8 mouse cellular contexts compared by ENCODE assay signal in genomic region chr9:31253311-31253734, GRCm38 (mm10). TPM values are rescaled to one million over a fixed set of nuclear protein-coding genes. Genes with fewer than 3 reads are reported as not detected.
DNase-seq lines count a peak whose midpoint lies in the region; ATAC-seq and TF ChIP-seq lines count a peak whose summit lies in the region.

No protein-coding gene starts in this region.

- no peaks in the 10 kb centered on the region for H3K9me3 ChIP-seq in forebrain, postnatal 0 days (ENCODE audit: low read length)
- H3K9me3 ChIP-seq in forebrain, embryonic 13.5 days (replicated peaks): no peaks in the 10 kb centered on the region
- no peaks in the 10 kb centered on the region for H3K9me3 ChIP-seq in embryonic facial prominence, embryonic 10.5 days
- H3K9me3 ChIP-seq in liver, embryonic 13.5 days (replicated peaks): no peaks in the 10 kb centered on the region
- no peaks in the 10 kb centered on the region for H3K9me3 ChIP-seq in stomach, embryonic 14.5 days (ENCODE audit: control insufficient read depth, low read depth, low read length)

- no peak overlapping the region for H3K9ac ChIP-seq in forebrain, postnatal 0 days
- no peak overlapping the region for H3K9ac ChIP-seq in forebrain, embryonic 13.5 days
- H3K9ac ChIP-seq in liver, embryonic 13.5 days: peak overlapping the region; percentile 74
- no peak overlapping the region for H3K9ac ChIP-seq in stomach, embryonic 14.5 days (replicated peaks; ENCODE audit: low read depth, low read length)

- H3K4me1 ChIP-seq in forebrain, postnatal 0 days (ENCODE audit: insufficient read depth): no peaks in the 10 kb centered on the region
- no peaks in the 10 kb centered on the region for H3K4me1 ChIP-seq in forebrain, embryonic 13.5 days
- H3K4me1 ChIP-seq in embryonic facial prominence, embryonic 10.5 days: peaks cover 9% of the 10 kb centered on the region
- H3K4me1 ChIP-seq in liver, embryonic 13.5 days (replicated peaks): peaks cover 80% of the 10 kb centered on the region
- H3K4me1 ChIP-seq in stomach, embryonic 14.5 days (ENCODE audit: control insufficient read depth, insufficient read depth, low read length): no peaks in the 10 kb centered on the region

- intact Hi-C loops in heart, postnatal 36 days (cut with DNase I): loop anchor here (2.0 kb wide), 3 partner anchors 19 to 43 kb away; partner anchors contain the start of gene Aplp2
- intact Hi-C loops in left cerebral cortex, postnatal 4 days (cut with DNase I): no loop called here

- WGBS in forebrain, postnatal 0 days: 69% methylated on average over 10 of the region's 10 CpGs
- WGBS in forebrain, embryonic 13.5 days: 70% methylated on average over 10 of the region's 10 CpGs
- WGBS in embryonic facial prominence, embryonic 10.5 days: 53% methylated on average over 10 of the region's 10 CpGs
- WGBS in liver, embryonic 13.5 days (ENCODE audit: insufficient replicate concordance): 5% methylated on average over 10 of the region's 10 CpGs
- WGBS in stomach, embryonic 14.5 days: 41% methylated on average over 10 of the region's 10 CpGs

- peak; percentile 8 for DNase-seq in forebrain, postnatal 0 days
- DNase-seq in embryonic facial prominence, embryonic 10.5 days (ENCODE audit: low spot score): peak; percentile 36
- peak; percentile 52 to 55 for DNase-seq in heart, postnatal 36 days
- peak; percentile 34 for DNase-seq in liver, embryonic 13.5 days
- no peak for DNase-seq in cerebellum, adult 9-10 months
- no peak for DNase-seq in left cerebral cortex, postnatal 4 days

- H3K27ac ChIP-seq in forebrain, postnatal 0 days (ENCODE audit: low read depth, low read length): no peak overlapping the region
- no peak overlapping the region for H3K27ac ChIP-seq in forebrain, embryonic 13.5 days
- H3K27ac ChIP-seq in embryonic facial prominence, embryonic 10.5 days (replicated peaks): peak overlapping the region; percentile 65
- H3K27ac ChIP-seq in liver, embryonic 13.5 days: peak overlapping the region; percentile 92
- H3K27ac ChIP-seq in stomach, embryonic 14.5 days (ENCODE audit: low read length): 0 out of 2 replicates have a peak overlapping the region, but pooled peaks have one; percentile 24

- no peak overlapping the region for H3K4me2 ChIP-seq in forebrain, postnatal 0 days (ENCODE audit: low read depth)
- no peak overlapping the region for H3K4me2 ChIP-seq in forebrain, embryonic 13.5 days
- peak overlapping the region; percentile 68 for H3K4me2 ChIP-seq in liver, embryonic 13.5 days
- H3K4me2 ChIP-seq in stomach, embryonic 14.5 days (replicated peaks; ENCODE audit: low read depth, low read length): no peak overlapping the region

- H3K36me3 ChIP-seq in forebrain, postnatal 0 days (ENCODE audit: insufficient read depth): no peaks in the 10 kb centered on the region
- no peaks in the 10 kb centered on the region for H3K36me3 ChIP-seq in forebrain, embryonic 13.5 days (ENCODE audit: poor library complexity, severe bottlenecking)
- no peaks in the 10 kb centered on the region for H3K36me3 ChIP-seq in embryonic facial prominence, embryonic 10.5 days (replicated peaks)
- H3K36me3 ChIP-seq in liver, embryonic 13.5 days: no peaks in the 10 kb centered on the region
- no peaks in the 10 kb centered on the region for H3K36me3 ChIP-seq in stomach, embryonic 14.5 days (ENCODE audit: control insufficient read depth, insufficient read depth, low read length)

- H3K27me3 ChIP-seq in forebrain, postnatal 0 days (ENCODE audit: insufficient read depth, low read length): no peaks in the 10 kb centered on the region
- no peaks in the 10 kb centered on the region for H3K27me3 ChIP-seq in forebrain, embryonic 13.5 days
- H3K27me3 ChIP-seq in embryonic facial prominence, embryonic 10.5 days (replicated peaks; ENCODE audit: low read depth, poor library complexity, severe bottlenecking): no peaks in the 10 kb centered on the region
- H3K27me3 ChIP-seq in liver, embryonic 13.5 days: no peaks in the 10 kb centered on the region
- H3K27me3 ChIP-seq in stomach, embryonic 14.5 days (ENCODE audit: control insufficient read depth, insufficient read depth, low read length): no peaks in the 10 kb centered on the region

- H3K4me3 ChIP-seq in forebrain, postnatal 0 days (ENCODE audit: low read depth, low read length): no peak overlapping the region
- no peak overlapping the region for H3K4me3 ChIP-seq in forebrain, embryonic 13.5 days
- peak overlapping the region; percentile 36 for H3K4me3 ChIP-seq in embryonic facial prominence, embryonic 10.5 days
- peak overlapping the region; percentile 46 for H3K4me3 ChIP-seq in liver, embryonic 13.5 days (replicated peaks)
- H3K4me3 ChIP-seq in stomach, embryonic 14.5 days (ENCODE audit: low read depth, low read length): no peak overlapping the region

- TF ChIP-seq CTCF in forebrain, postnatal 0 days (IDR thresholded peaks at IDR 0.05; ENCODE audit: low read depth): no peak

- ATAC-seq in forebrain, postnatal 0 days: no peak
- ATAC-seq in forebrain, embryonic 13.5 days: no peak
- no peak; the same call in 1 of the 2 replicates for ATAC-seq in liver, embryonic 13.5 days (ENCODE audit: low read depth)
- ATAC-seq in stomach, embryonic 14.5 days (ENCODE audit: insufficient number of reproducible peaks, insufficient read depth, low FRiP score, low read depth): peak; percentile 38; the same call in 1 of the 2 replicates

RNA-seq across cellular contexts. Expression of gene Prdm10, which starts 27.0 kb away (rescaled TPM):
- 13.2 and 16.0 TPM in 2 replicates for total RNA-seq in forebrain, postnatal 0 days (2014; rRNA removed)
- 3.4 and 5.1 TPM in 2 replicates for polyA plus RNA-seq in forebrain, postnatal 0 days (2015; fragmentation: Nextera tagmentation; extraction: Ambion mirVana)
- polyA plus RNA-seq in forebrain, embryonic 13.5 days (2015; fragmentation: Nextera tagmentation; extraction: Ambion mirVana): 8.6 and 8.8 TPM in 2 replicates
- 8.1 and 8.3 TPM in 2 replicates for polyA plus RNA-seq in embryonic facial prominence, embryonic 10.5 days (2016; fragmentation: Nextera tagmentation; extraction: Ambion mirVana)
- total RNA-seq in heart, postnatal 36 days (2021): 1 to 10 TPM; 4.2 to 4.7 TPM
- polyA plus RNA-seq in liver, embryonic 13.5 days (2015; fragmentation: Nextera tagmentation; extraction: Ambion mirVana): 2.4 and 3.0 TPM in 2 replicates
- 7.1 and 7.8 TPM in 2 replicates for polyA plus RNA-seq in stomach, embryonic 14.5 days (2014; fragmentation: Nextera tagmentation; extraction: Ambion mirVana)
- total RNA-seq in left cerebral cortex, postnatal 4 days (2021): 10 to 100 TPM; 26.0 to 27.0 TPM

RNA-seq across cellular contexts. Expression of gene Aplp2, which starts 41.7 kb away (rescaled TPM):
- 240 and 341 TPM in 2 replicates for total RNA-seq in forebrain, postnatal 0 days (2014; rRNA removed)
- 251 and 328 TPM in 2 replicates for polyA plus RNA-seq in forebrain, postnatal 0 days (2015; fragmentation: Nextera tagmentation; extraction: Ambion mirVana)
- 181 and 195 TPM in 2 replicates for polyA plus RNA-seq in forebrain, embryonic 13.5 days (2015; fragmentation: Nextera tagmentation; extraction: Ambion mirVana)
- 201 and 228 TPM in 2 replicates for polyA plus RNA-seq in embryonic facial prominence, embryonic 10.5 days (2016; fragmentation: Nextera tagmentation; extraction: Ambion mirVana)
- 100 to 1,000 TPM; 294 to 315 TPM for total RNA-seq in heart, postnatal 36 days (2021)
- polyA plus RNA-seq in liver, embryonic 13.5 days (2015; fragmentation: Nextera tagmentation; extraction: Ambion mirVana): 164 and 196 TPM in 2 replicates
- polyA plus RNA-seq in stomach, embryonic 14.5 days (2014; fragmentation: Nextera tagmentation; extraction: Ambion mirVana): 292 and 302 TPM in 2 replicates
- total RNA-seq in left cerebral cortex, postnatal 4 days (2021): 100 to 1,000 TPM; 305 to 324 TPM

Comparison
In these comparisons a context has a peak if more than half of its experiments do, and no peak if none do; other contexts are left out.
1. DNase-seq: peak in forebrain, postnatal 0 days (single experiment), embryonic facial prominence, embryonic 10.5 days (single experiment), heart, postnatal 36 days (2 of 2) and liver, embryonic 13.5 days (single experiment); none in cerebellum, adult 9-10 months (single experiment) and left cerebral cortex, postnatal 4 days (single experiment).
2. H3K27ac ChIP-seq: peak in embryonic facial prominence, embryonic 10.5 days (single experiment), liver, embryonic 13.5 days (single experiment) and stomach, embryonic 14.5 days (single experiment); none in forebrain, postnatal 0 days (single experiment) and forebrain, embryonic 13.5 days (single experiment).
3. H3K4me3 ChIP-seq: peak in embryonic facial prominence, embryonic 10.5 days (single experiment) and liver, embryonic 13.5 days (single experiment); none in forebrain, postnatal 0 days (single experiment), forebrain, embryonic 13.5 days (single experiment) and stomach, embryonic 14.5 days (single experiment).